Mouse (Mus musculus) cerebellum, postnatal 36 days (tissue): Measurements from ENCODE around the gene Trnt1.

ENCODE experiments used
- DNase-seq, 2 experiments: peaks; one replicate each; pipeline ENCODE4 v3.0.0; 2021 to 2022; ENCODE audit warnings: mixed read lengths in 2 of 2

The Trnt1 gene

GRCm38 (mm10) chr6:106791429-106791828, 22.5 kb downstream of the Trnt1 start:
- no peak for DNase-seq

- DNase-seq = no peak
Measured at GRCm38 (mm10) chr6:106792486-106792885, 23.6 kb downstream of the Trnt1 start.

- no peak for DNase-seq
Measured at GRCm38 (mm10) chr6:106793088-106793487, 24.2 kb downstream of the Trnt1 start.

- DNase-seq = no peak
Measured at GRCm38 (mm10) chr6:106793621-106794020, 24.7 kb downstream of the Trnt1 start.

GRCm38 (mm10) chr6:106794094-106794814, 25.3 kb downstream of the Trnt1 start:
- no peak for DNase-seq

GRCm38 (mm10) chr6:106799333-106800226, 30.7 kb downstream of the Trnt1 start, which contains the start of gene Crbn:
Crbn (minus strand) TSS chr6:106800077.
- DNase-seq = peak; percentile 94 to 95

GRCm38 (mm10) chr6:106800227-106800557, 31.3 kb downstream of the Trnt1 start:
- no peak for DNase-seq

- DNase-seq = peak; percentile 39 to 50
Measured at GRCm38 (mm10) chr6:106804904-106805303, 36.0 kb downstream of the Trnt1 start.

GRCm38 (mm10) chr6:106809161-106809560, 40.2 kb downstream of the Trnt1 start:
- DNase-seq = no peak

GRCm38 (mm10) chr6:106810686-106811085, 41.8 kb downstream of the Trnt1 start:
- DNase-seq = no peak

- no peak for DNase-seq
Measured at GRCm38 (mm10) chr6:106819246-106819645, 50.3 kb downstream of the Trnt1 start.

GRCm38 (mm10) chr6:106819906-106820305, 51.0 kb downstream of the Trnt1 start:
- DNase-seq = no peak

- DNase-seq = no peak
Measured at GRCm38 (mm10) chr6:106820566-106820965, 51.6 kb downstream of the Trnt1 start.

- peak; percentile 64 to 73 for DNase-seq
Measured at GRCm38 (mm10) chr6:106822329-106822728, 53.4 kb downstream of the Trnt1 start.
